Mouse (Mus musculus) forebrain, embryonic 15.5 days (tissue): ENCODE data around the gene Wdr89. TPM values are rescaled to one million over a fixed set of nuclear protein-coding genes. Genes with fewer than 3 reads are reported as not detected.
"Not testable (repeated sequence)": the region's sequence is repeated elsewhere in the genome, so short reads cannot be mapped to it uniquely, and the experiment has no call there.

Experiments used
- ATAC-seq: fragments of 200-750 bp; cut with Nextera tagmentation; replicated peaks from 2 replicates; pipeline ENCODE4 v1.8.0; 2017; ENCODE audit warnings: mild to moderate bottlenecking, moderate TSS enrichment, moderate library complexity
- H3K27ac ChIP-seq: fragments of 300-500 bp; sonication (generic); replicated peaks from 2 replicates; pipeline ENCODE4 v1.5.1; 2015; ENCODE audit warnings: mild to moderate bottlenecking, inconsistent platforms
- H3K27me3 ChIP-seq: fragments of 300-500 bp; sonication (generic); 2 replicates; pipeline ENCODE4 v1.6.1; 2015; ENCODE audit warnings: inconsistent platforms
- H3K36me3 ChIP-seq: fragments of 300-500 bp; sonication (generic); 2 replicates; pipeline ENCODE4 v1.6.1; 2015; ENCODE audit warnings: mild to moderate bottlenecking, inconsistent platforms
- H3K4me1 ChIP-seq: fragments of 300-500 bp; sonication (generic); 2 replicates; pipeline ENCODE4 v1.6.1; 2015; ENCODE audit warnings: inconsistent platforms
- H3K4me2 ChIP-seq: fragments of 300-500 bp; sonication (generic); replicated peaks from 2 replicates; pipeline ENCODE4 v1.6.1; 2015; ENCODE audit warnings: mild to moderate bottlenecking, inconsistent platforms
- H3K4me3 ChIP-seq: fragments of 300-500 bp; sonication (generic); 2 replicates; pipeline ENCODE4 v1.5.1; 2015; ENCODE audit warnings: mild to moderate bottlenecking, inconsistent platforms
- H3K9ac ChIP-seq: fragments of 300-500 bp; sonication (generic); replicated peaks from 2 replicates; pipeline ENCODE4 v1.6.1; 2015; ENCODE audit warnings: mild to moderate bottlenecking, inconsistent platforms
- H3K9me3 ChIP-seq: fragments of 300-500 bp; sonication (generic); 2 replicates; pipeline ENCODE4 v1.6.1; 2016; ENCODE audit warnings: inconsistent platforms
- WGBS: fragments of 180-500 bp; shearing (Covaris S2); methylation state at CpG from one replicate; pipeline ENCODE4 v1.1.7; 2015; ENCODE audit warnings: mixed read lengths; 5-methylcytosine and 5-hydroxymethylcytosine counted together
- polyA plus RNA-seq: library from polyadenylated mRNA; unstranded; fragments of >200 nt; fragmentation: Nextera tagmentation; extraction: Ambion mirVana; gene quantifications from 2 replicates; pipeline ENCODE4 v1.2.1, GENCODE M21; 2015

Gene Wdr89
- polyA plus RNA-seq, 1 experiment from 2014 or later, result 8.7 TPM

DNA sequence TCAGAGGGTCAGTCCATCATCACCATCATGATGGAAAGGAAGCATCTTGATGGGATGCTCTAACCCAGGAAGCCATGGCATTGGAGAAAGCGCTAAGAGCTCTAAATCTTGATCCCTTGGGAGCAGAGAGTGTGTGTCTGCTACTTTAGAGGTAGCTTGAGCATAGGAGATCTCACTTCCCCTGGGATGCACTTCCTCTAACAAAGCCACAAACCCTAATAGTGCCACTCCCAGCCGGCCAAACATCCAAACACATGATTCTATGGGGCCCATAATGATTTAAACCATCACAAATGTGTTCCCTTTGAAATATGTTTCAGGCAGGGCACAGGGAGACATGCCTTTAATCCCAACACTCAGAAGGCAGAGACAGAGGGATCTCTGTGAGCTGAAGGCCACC, 19.7 kb upstream of the Wdr89 start:
- no peak overlapping the region for H3K4me3 ChIP-seq
- H3K9me3 ChIP-seq, result no peaks in the 10 kb centered on the region
- WGBS, result 93% methylated on average over 2 of the region's 2 CpGs
- H3K9ac ChIP-seq, result no peak overlapping the region
- H3K27ac ChIP-seq, result no peak overlapping the region
- ATAC-seq, result no peak
- H3K4me1 ChIP-seq, result no peaks in the 10 kb centered on the region
- H3K27me3 ChIP-seq, result no peaks in the 10 kb centered on the region
- no peaks in the 10 kb centered on the region for H3K36me3 ChIP-seq
- no peak overlapping the region for H3K4me2 ChIP-seq

DNA sequence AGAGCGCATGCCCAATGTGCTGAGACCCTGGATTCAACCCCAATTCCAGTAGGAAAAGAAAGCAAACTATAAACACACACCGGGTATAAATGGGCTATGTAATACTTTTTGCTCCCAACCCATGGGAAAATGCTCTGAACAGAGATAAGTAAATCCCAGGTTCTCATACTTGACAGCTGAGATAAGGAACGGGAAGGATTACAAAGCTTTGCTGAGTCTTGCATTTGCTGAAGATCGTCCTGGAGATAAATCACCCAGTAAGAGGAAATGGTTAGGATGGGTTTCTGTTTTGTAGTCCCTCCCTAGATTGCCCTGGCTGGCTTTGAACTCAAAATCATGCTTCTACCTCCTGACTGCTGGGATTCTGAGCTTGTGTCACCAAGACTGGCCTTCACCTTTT, 18.0 kb upstream of the Wdr89 start:
- ATAC-seq, result no peak
- WGBS, result 83% methylated on average over 4 of the region's 4 CpGs

DNA sequence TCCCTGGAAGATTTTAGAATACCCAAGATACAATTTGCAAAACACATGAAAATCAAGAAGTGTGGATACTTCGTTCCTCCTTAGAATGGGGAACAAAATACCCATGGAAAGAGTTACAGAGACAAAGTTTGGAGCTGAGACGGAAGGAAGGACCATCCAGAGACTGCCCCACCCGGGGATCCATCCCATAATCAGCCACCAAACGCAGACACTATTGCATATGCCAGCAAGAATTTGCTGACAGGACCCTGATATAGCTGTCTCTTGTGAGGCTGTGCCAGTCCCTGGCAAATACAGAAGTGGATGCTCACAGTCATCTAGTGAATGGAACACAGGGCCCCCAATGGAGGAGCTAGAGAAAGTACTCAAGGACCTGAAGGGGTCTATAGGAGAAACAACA, 14.7 kb upstream of the Wdr89 start:
- H3K9me3 ChIP-seq, H3K27me3 ChIP-seq, H3K9ac ChIP-seq, H3K36me3 ChIP-seq, H3K4me1 ChIP-seq, H3K4me3 ChIP-seq, H3K27ac ChIP-seq, H3K4me2 ChIP-seq, ATAC-seq: not testable (repeated sequence)
- 82% methylated on average over 4 of the region's 4 CpGs for WGBS

More for the DNA sequence above, 18.0 kb upstream of the Wdr89 start:
- Histone ChIP-seq H3K36me3 (no peaks in the 10 kb centered on the region), H3K27ac (no peak overlapping the region), H3K4me3 (no peak overlapping the region), H3K4me1 (no peaks in the 10 kb centered on the region), H3K9me3 (no peaks in the 10 kb centered on the region), H3K4me2 (no peak overlapping the region), H3K27me3 (no peaks in the 10 kb centered on the region), H3K9ac (no peak overlapping the region)

DNA sequence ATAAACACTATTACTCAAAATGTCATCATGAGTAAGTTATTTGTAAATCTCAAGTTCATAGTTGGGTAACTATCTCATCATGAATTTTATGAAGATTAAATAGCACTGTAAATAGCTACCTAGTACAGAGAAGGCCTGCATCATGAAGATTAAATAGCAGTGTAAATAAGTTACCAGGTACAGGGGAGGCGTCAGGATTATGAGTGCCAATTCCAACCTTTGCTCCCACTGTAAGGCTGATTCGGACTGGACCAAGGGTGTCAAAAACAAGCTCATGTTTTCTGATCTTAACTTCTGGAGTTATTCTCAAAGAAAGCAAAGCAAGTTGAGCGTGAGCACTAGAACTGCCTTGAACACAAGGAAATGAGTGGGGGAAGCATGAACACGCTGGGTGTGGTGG, 14.3 kb upstream of the Wdr89 start:
- Histone ChIP-seq H3K36me3 (no peaks in the 10 kb centered on the region), H3K4me1 (no peaks in the 10 kb centered on the region), H3K4me3 (no peak overlapping the region), H3K27me3 (no peaks in the 10 kb centered on the region), H3K9me3 (no peaks in the 10 kb centered on the region), H3K9ac (no peak overlapping the region), H3K4me2 (no peak overlapping the region), H3K27ac (no peak overlapping the region)
- ATAC-seq, result no peak
- 95% methylated on average over 4 of the region's 4 CpGs for WGBS

DNA sequence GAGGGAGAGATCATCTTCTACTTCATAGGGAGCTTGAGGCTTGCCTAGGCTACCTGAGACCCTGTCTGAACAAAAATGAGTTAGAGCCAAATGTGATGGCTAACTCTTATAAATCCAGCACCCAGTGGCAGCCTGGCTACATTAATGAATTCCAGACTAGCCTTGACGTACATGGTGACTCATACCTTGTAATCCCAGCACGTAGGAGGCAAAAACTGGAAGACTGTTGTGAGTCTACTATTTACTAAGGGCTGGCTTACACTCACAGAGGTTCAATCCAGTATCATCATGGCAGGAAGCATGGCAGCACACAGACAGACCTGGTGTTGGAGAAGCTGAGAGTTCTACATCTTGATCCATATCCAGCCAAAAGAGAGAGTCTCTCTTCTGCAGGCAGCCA, 13.5 kb upstream of the Wdr89 start:
- Histone ChIP-seq H3K4me3 (no peak overlapping the region), H3K9me3 (no peaks in the 10 kb centered on the region), H3K27ac (no peak overlapping the region), H3K36me3 (no peaks in the 10 kb centered on the region), H3K4me1 (no peaks in the 10 kb centered on the region), H3K4me2 (no peak overlapping the region), H3K9ac (no peak overlapping the region), H3K27me3 (no peaks in the 10 kb centered on the region)
- WGBS, result 85% methylated on average over 2 of the region's 2 CpGs
- ATAC-seq, result no peak

DNA sequence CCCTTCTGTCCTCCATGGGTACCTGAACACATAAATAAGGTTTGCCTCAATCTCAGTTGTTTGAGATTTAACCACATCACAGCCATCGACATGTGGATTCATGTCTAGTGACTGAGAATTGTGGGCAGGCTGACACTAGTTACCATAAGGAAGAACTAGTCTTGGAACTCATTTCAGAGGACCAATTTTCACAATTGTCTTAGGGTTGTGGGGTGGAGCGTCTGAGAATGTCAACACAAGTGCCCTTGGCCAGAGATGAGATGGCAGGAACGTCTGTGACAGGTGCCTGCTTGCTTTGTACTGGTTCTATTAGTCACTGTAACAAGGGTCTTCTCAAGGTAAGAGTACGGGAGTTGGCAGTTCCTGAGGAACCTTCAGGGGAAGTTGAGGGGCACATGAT, 11.8 kb upstream of the Wdr89 start:
- Histone ChIP-seq H3K4me1 (no peaks in the 10 kb centered on the region), H3K4me3 (no peak overlapping the region), H3K27ac (no peak overlapping the region), H3K9ac (no peak overlapping the region), H3K9me3 (no peaks in the 10 kb centered on the region), H3K36me3 (no peaks in the 10 kb centered on the region), H3K4me2 (no peak overlapping the region), H3K27me3 (no peaks in the 10 kb centered on the region)
- ATAC-seq, result no peak
- WGBS, result 83% methylated on average over 4 of the region's 4 CpGs

DNA sequence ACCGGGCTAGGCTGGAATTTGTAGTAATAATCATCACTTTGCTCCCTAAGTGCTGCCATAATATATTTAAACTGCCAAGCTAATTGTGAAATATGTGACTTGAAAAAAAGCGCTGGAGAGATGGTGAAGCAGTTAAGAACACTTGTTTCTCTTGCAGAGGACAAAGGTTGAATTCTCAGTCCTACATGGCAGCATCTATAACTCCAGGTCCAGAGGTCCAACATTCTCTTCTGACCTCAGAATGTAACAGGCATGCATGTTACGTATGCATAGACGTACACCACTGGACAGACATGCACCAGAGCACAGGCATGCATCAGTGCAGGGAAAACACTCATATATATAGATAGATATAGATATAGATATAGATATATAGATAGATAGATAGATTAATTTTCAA, 9.1 kb upstream of the Wdr89 start:
- no peak overlapping the region for H3K9ac ChIP-seq
- H3K4me1 ChIP-seq, result no peaks in the 10 kb centered on the region

DNA sequence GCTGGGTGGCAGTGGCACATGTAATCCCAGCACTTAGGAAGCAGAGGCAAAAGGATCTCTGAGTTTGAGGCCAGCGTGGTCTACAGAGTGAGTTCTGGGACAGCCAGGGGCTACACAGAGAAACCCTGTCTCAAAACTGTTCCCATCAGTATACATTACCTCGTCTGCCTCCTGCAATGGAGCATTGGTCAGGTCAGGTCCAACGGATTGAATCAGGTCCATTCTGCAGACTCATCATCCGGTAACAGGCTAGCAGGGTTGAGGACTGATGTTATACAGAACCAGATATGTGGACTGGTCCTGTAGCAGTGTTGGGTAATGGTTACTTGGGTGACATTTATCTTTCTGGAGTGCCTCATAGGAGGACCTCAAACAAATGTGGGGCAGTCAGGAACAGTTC, 3.3 kb upstream of the Wdr89 start:
- no peak for ATAC-seq
- Histone ChIP-seq H3K9me3 (no peaks in the 10 kb centered on the region), H3K36me3 (no peaks in the 10 kb centered on the region), H3K4me3 (no peak overlapping the region), H3K4me2 (no peak overlapping the region), H3K27ac (no peak overlapping the region), H3K9ac (no peak overlapping the region), H3K4me1 (peaks cover 19% of the 10 kb centered on the region), H3K27me3 (no peaks in the 10 kb centered on the region)
- WGBS, result 95% methylated on average over 4 of the region's 4 CpGs

More for the DNA sequence above, 9.1 kb upstream of the Wdr89 start:
- Histone ChIP-seq H3K27ac (no peak overlapping the region), H3K4me3 (no peak overlapping the region), H3K4me2 (no peak overlapping the region), H3K27me3 (no peaks in the 10 kb centered on the region), H3K36me3 (no peaks in the 10 kb centered on the region), H3K9me3 (no peaks in the 10 kb centered on the region)
- 93% methylated on average over 4 of the region's 4 CpGs for WGBS
- no peak for ATAC-seq

DNA sequence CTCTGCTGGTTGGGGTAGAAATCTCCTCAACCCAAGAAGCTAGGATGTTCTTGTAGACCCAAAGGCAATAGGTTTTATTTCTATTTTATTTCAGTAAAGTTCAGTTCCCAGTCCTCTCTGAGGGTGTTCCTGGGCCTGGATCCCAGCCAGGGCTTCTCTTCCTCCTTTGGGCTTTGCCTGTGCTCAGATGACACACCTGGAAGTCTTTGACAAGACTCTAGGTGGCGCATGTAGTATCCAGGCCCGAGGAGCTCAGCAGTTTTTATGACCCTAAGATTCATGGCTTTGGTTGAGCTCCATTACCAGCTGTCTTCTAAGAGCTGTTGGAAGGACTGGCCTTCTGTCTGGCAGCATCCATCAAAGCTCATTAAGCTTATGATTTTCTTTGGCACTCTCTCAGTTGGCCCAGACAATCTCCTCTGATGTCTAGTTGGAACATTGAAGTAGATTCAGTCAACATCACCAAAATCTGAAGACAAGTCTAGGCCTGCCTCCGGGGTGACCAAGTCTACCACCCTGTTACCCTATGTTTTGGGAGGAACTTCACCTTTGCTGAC, 2.5 kb upstream of the Wdr89 start:
- ATAC-seq, result no peak
- Histone ChIP-seq H3K9me3 (no peaks in the 10 kb centered on the region), H3K27me3 (no peaks in the 10 kb centered on the region), H3K4me2 (no peak overlapping the region), H3K4me3 (no peak overlapping the region), H3K9ac (no peak overlapping the region), H3K36me3 (no peaks in the 10 kb centered on the region), H3K27ac (no peak overlapping the region), H3K4me1 (peaks cover 19% of the 10 kb centered on the region)
- 84% methylated on average over 3 of the region's 3 CpGs for WGBS

DNA sequence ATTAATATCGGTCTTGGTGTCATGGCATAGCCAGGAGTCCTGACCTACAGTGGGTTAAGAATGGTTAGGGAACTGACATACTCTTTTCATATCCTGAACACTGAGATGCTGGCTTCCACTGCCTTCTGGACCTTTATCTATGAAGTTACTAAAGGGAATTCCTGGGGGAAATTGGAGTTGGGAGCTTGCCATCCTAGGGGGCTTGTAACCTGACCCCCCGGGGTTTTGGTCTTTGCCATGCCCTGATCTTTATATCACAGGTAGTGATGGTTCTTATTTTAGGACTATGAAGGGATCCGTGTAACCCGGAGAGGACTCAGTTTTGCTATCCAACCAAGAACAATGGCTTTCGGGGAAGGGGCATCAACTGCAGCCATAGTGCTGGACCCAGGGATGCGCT, 1.3 kb upstream of the Wdr89 start:
- Histone ChIP-seq H3K9ac (peak overlapping the region; percentile 48; the same call in 1 of the 2 replicates), H3K36me3 (no peaks in the 10 kb centered on the region), H3K4me2 (peak overlapping the region; percentile 61), H3K27ac (no peak overlapping the region), H3K4me1 (peaks cover 19% of the 10 kb centered on the region), H3K4me3 (peak overlapping the region; percentile 66), H3K9me3 (no peaks in the 10 kb centered on the region), H3K27me3 (no peaks in the 10 kb centered on the region)
- WGBS, result 89% methylated on average over 6 of the region's 6 CpGs
- no peak for ATAC-seq

DNA sequence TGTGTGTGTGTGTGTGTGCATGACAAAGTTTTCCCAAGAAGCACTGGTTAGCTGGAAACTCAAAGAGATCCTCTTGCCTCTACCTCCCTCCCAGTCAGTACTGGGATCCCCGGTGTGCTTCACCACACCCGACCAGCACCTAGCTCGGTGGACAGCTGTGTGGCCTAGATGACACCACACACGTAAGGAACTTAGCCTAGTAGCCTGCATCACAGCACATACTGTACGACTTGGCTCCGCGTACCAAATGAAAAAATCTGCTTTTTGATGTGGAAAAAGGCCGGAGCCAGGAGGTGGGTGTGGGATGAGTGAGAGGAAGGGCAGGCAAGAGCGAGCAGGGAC, 450 bp downstream of the Wdr89 start:
- Histone ChIP-seq H3K9me3 (no peaks in the 10 kb centered on the region), H3K4me3 (peak overlapping the region; percentile 66), H3K27ac (peak overlapping the region; percentile 83), H3K4me2 (peak overlapping the region; percentile 84), H3K27me3 (no peaks in the 10 kb centered on the region), H3K9ac (peak overlapping the region; percentile 72), H3K4me1 (peaks cover 19% of the 10 kb centered on the region), H3K36me3 (no peaks in the 10 kb centered on the region)
- WGBS, result under 1% methylated on average over 9 of the region's 9 CpGs
- no peak for ATAC-seq

DNA sequence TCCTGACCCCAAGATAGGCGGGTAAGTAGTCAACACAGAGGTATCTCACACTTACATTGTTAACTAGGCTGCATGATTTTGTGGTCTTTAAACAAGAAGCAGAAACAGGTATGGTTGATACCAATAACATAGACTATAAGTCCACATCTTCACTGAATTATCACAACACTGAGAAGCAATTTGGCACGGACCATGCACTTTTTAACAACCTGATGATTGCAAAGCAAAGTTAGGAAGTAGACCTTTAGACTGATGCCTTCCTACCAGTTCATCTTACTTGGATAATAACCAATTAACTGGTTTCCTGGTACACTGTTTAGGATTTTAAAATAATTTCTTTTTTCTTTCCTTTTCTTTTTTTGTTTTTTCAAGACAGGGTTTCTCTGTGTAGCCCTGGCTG, 1.1 kb downstream of the Wdr89 start:
- peaks cover 19% of the 10 kb centered on the region for H3K4me1 ChIP-seq
- no peak for ATAC-seq
- no peaks in the 10 kb centered on the region for H3K9me3 ChIP-seq
- H3K27me3 ChIP-seq, result no peaks in the 10 kb centered on the region
- no peaks in the 10 kb centered on the region for H3K36me3 ChIP-seq
- WGBS, result 93% methylated on average over 2 of the region's 2 CpGs
- 0 out of 2 replicates have a peak overlapping the region, but pooled peaks have one; percentile 66 for H3K4me3 ChIP-seq
- H3K9ac ChIP-seq, result no peak overlapping the region
- H3K4me2 ChIP-seq, result peak overlapping the region; percentile 84; the same call in 1 of the 2 replicates
- no peak overlapping the region for H3K27ac ChIP-seq

DNA sequence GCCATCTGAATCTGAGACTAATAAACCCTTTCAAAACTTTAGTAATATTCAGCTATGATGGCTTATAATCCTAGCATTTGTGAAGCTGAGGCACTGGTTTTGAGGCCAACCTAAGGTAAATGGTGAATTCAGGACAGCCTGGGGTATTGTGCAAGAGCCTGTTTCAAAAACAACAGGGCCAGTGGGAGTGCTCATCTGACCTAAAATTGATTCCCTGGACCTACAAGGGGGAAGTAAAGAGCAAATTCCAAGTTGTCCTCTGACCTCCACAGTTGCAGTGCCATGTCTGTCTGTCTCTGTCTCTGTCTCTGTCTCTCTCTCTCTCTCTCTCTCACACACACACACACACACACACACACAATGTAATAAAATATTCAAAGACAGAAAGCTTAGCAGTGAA, 2.4 kb downstream of the Wdr89 start:
- no peak overlapping the region for H3K9ac ChIP-seq
- no peaks in the 10 kb centered on the region for H3K27me3 ChIP-seq
- H3K27ac ChIP-seq, result no peak overlapping the region
- H3K36me3 ChIP-seq, result no peaks in the 10 kb centered on the region
- peaks cover 19% of the 10 kb centered on the region for H3K4me1 ChIP-seq
- no peak overlapping the region for H3K4me3 ChIP-seq
- no peak overlapping the region for H3K4me2 ChIP-seq
- ATAC-seq, result no peak
- H3K9me3 ChIP-seq, result no peaks in the 10 kb centered on the region
